Mouse (Mus musculus) midbrain, postnatal 0 days (tissue): ENCODE results near the gene Ddc. TPM values are rescaled to one million over a fixed set of nuclear protein-coding genes. Genes with fewer than 3 reads are reported as not detected.

Experiments
- ATAC-seq: fragments of 200-750 bp; cut with Nextera tagmentation; 2 replicates; pipeline ENCODE4 v1.8.0; 2017; ENCODE audit warnings: moderate number of reproducible peaks, mild to moderate bottlenecking, moderate TSS enrichment, moderate library complexity; ENCODE audit not compliant: low FRiP score
- DNase-seq: peaks from one replicate; pipeline ENCODE4 v3.0.0-alpha.2; 2015; ENCODE audit warnings: low spot score
- H3K27ac ChIP-seq: fragments of 300-500 bp; sonication (generic); 2 replicates; pipeline ENCODE4 v1.5.1; 2014; ENCODE audit warnings: low read depth, mild to moderate bottlenecking, low read length, mixed read lengths
- H3K27me3 ChIP-seq: fragments of 300-500 bp; sonication (generic); 2 replicates; pipeline ENCODE4 v1.6.1; 2014; ENCODE audit warnings: low read length, control low read depth, mixed read lengths; ENCODE audit not compliant: insufficient read depth
- H3K36me3 ChIP-seq: fragments of 300-500 bp; sonication (generic); 2 replicates; pipeline ENCODE4 v1.6.1; 2014; ENCODE audit warnings: low read length, control low read depth, mixed read lengths; ENCODE audit not compliant: insufficient read depth
- H3K4me1 ChIP-seq: fragments of 300-500 bp; sonication (generic); 2 replicates; pipeline ENCODE4 v1.6.1; 2014; ENCODE audit warnings: mild to moderate bottlenecking, control low read depth, antibody characterized with exemption, low read length, mixed read lengths; ENCODE audit not compliant: insufficient read depth
- H3K4me2 ChIP-seq: fragments of 300-500 bp; sonication (generic); 2 replicates; pipeline ENCODE4 v1.6.1; 2014; ENCODE audit warnings: low read depth, mild to moderate bottlenecking, low read length, mixed read lengths; ENCODE audit not compliant: poor library complexity, severe bottlenecking
- H3K4me3 ChIP-seq: fragments of 300-500 bp; sonication (generic); 2 replicates; pipeline ENCODE4 v1.5.1; 2014; ENCODE audit warnings: low read depth, mild to moderate bottlenecking, low read length, moderate library complexity
- H3K9ac ChIP-seq: fragments of 300-500 bp; sonication (generic); replicated peaks from 2 replicates; pipeline ENCODE4 v1.6.1; 2014; ENCODE audit warnings: mild to moderate bottlenecking, low read length, moderate library complexity, mixed read lengths; ENCODE audit not compliant: poor library complexity, severe bottlenecking
- H3K9me3 ChIP-seq: fragments of 300-500 bp; sonication (generic); 2 replicates; pipeline ENCODE4 v1.6.1; 2016; ENCODE audit warnings: low read length, control low read depth
- CTCF ChIP-seq: IDR thresholded peaks from 2 replicates; pipeline ENCODE4 v1.5.1; 2016; ENCODE audit warnings: antibody characterized with exemption, mild to moderate bottlenecking
- WGBS: fragments of 180-500 bp; shearing (Covaris S2); extraction: QIAGEN DNeasy Blood & Tissue Kit; methylation state at CpG from one replicate; pipeline ENCODE4 v1.1.7; 2014; 5-methylcytosine and 5-hydroxymethylcytosine counted together
- polyA plus RNA-seq: library from polyadenylated mRNA; unstranded; fragments of >200 nt; fragmentation: Nextera tagmentation; extraction: Ambion mirVana; gene quantifications from 2 replicates; pipeline ENCODE4 v1.2.1, GENCODE M21; 2015
- total RNA-seq: library from RNA; depleted of rRNA; stranded (reverse); fragments of >200 nt; gene quantifications from 2 replicates; pipeline ENCODE4 v1.2.3, GENCODE M21; 2014

The Ddc gene
- total and polyA plus RNA-seq, 2 experiments from 2014 or later, result 23.0 to 27.4 TPM

- WGBS, result 46% methylated on average over 10 of the region's 10 CpGs
Measured at GRCm38 (mm10) chr11:11890139-11890741, 7.7 kb downstream of the Ddc start.

GRCm38 (mm10) chr11:11888727-11889126, 9.2 kb downstream of the Ddc start:
- DNase-seq, result no peak
- Histone ChIP-seq H3K9ac (no peak overlapping the region), H3K27ac (no peak overlapping the region), H3K4me1 (0 out of 2 replicates have a peak, but pooled peaks cover 4% of the 10 kb centered on the region), H3K9me3 (no peaks in the 10 kb centered on the region), H3K4me3 (no peak overlapping the region), H3K36me3 (no peaks in the 10 kb centered on the region), H3K27me3 (no peaks in the 10 kb centered on the region), H3K4me2 (no peak overlapping the region)
- no peak for TF ChIP-seq CTCF
- no peak for ATAC-seq
- 81% methylated on average over 3 of the region's 3 CpGs for WGBS

More at GRCm38 (mm10) chr11:11890139-11890741, 7.7 kb downstream of the Ddc start:
- no peak for DNase-seq
- no peak for ATAC-seq
- no peak for TF ChIP-seq CTCF
- Histone ChIP-seq H3K4me1 (0 out of 2 replicates have a peak, but pooled peaks cover 4% of the 10 kb centered on the region), H3K36me3 (no peaks in the 10 kb centered on the region), H3K27me3 (no peaks in the 10 kb centered on the region), H3K27ac (no peak overlapping the region), H3K4me2 (no peak overlapping the region), H3K9ac (no peak overlapping the region), H3K9me3 (no peaks in the 10 kb centered on the region), H3K4me3 (no peak overlapping the region)

GRCm38 (mm10) chr11:11888051-11888450, 9.9 kb downstream of the Ddc start:
- 0 out of 2 replicates have a peak, but pooled peaks cover 4% of the 10 kb centered on the region for H3K4me1 ChIP-seq
- no peak overlapping the region for H3K4me3 ChIP-seq
- H3K4me2 ChIP-seq, result no peak overlapping the region
- H3K9ac ChIP-seq, result no peak overlapping the region
- H3K27me3 ChIP-seq, result no peaks in the 10 kb centered on the region
- no peaks in the 10 kb centered on the region for H3K36me3 ChIP-seq
- ATAC-seq (no peak), DNase-seq (no peak)
- H3K9me3 ChIP-seq, result no peaks in the 10 kb centered on the region
- no peak overlapping the region for H3K27ac ChIP-seq
- no peak for TF ChIP-seq CTCF
- WGBS, result 84% methylated on average over 3 of the region's 3 CpGs

- H3K27me3 ChIP-seq, result no peaks in the 10 kb centered on the region
- WGBS, result 57% methylated on average over 4 of the region's 4 CpGs
- H3K9ac ChIP-seq, result no peak overlapping the region
- no peak for TF ChIP-seq CTCF
- H3K4me3 ChIP-seq, result no peak overlapping the region
- ATAC-seq, result no peak
- no peak overlapping the region for H3K4me2 ChIP-seq
- no peaks in the 10 kb centered on the region for H3K9me3 ChIP-seq
- H3K36me3 ChIP-seq, result no peaks in the 10 kb centered on the region
- 0 out of 2 replicates have a peak, but pooled peaks cover 4% of the 10 kb centered on the region for H3K4me1 ChIP-seq
- no peak for DNase-seq
- H3K27ac ChIP-seq, result no peak overlapping the region
Measured at GRCm38 (mm10) chr11:11886403-11886998, 11.4 kb downstream of the Ddc start.

GRCm38 (mm10) chr11:11885921-11886320, 12.0 kb downstream of the Ddc start:
- H3K9me3 ChIP-seq, result no peaks in the 10 kb centered on the region
- H3K36me3 ChIP-seq, result no peaks in the 10 kb centered on the region
- no peak for TF ChIP-seq CTCF
- no peak for DNase-seq
- ATAC-seq, result no peak
- H3K4me2 ChIP-seq, result no peak overlapping the region
- 0 out of 2 replicates have a peak, but pooled peaks cover 4% of the 10 kb centered on the region for H3K4me1 ChIP-seq
- no peaks in the 10 kb centered on the region for H3K27me3 ChIP-seq
- no peak overlapping the region for H3K27ac ChIP-seq
- no peak overlapping the region for H3K4me3 ChIP-seq
- no peak overlapping the region for H3K9ac ChIP-seq
- WGBS, result 12% methylated on average over 3 of the region's 3 CpGs

GRCm38 (mm10) chr11:11885246-11885643, 12.7 kb downstream of the Ddc start:
- Histone ChIP-seq H3K27ac (no peak overlapping the region), H3K4me2 (no peak overlapping the region), H3K9me3 (no peaks in the 10 kb centered on the region), H3K36me3 (no peaks in the 10 kb centered on the region), H3K4me1 (0 out of 2 replicates have a peak, but pooled peaks cover 4% of the 10 kb centered on the region), H3K9ac (no peak overlapping the region), H3K27me3 (no peaks in the 10 kb centered on the region), H3K4me3 (no peak overlapping the region)
- DNase-seq (no peak), ATAC-seq (no peak)
- TF ChIP-seq CTCF, result no peak
- WGBS, result 57% methylated on average over 4 of the region's 4 CpGs
